Mouse (Mus musculus) MEL (cell line): ENCODE measurements around the gene Lsp1. TPM values are rescaled to one million over a fixed set of nuclear protein-coding genes. Genes with fewer than 3 reads are reported as not detected.

ENCODE experiments used
- DNase-seq: peaks from one replicate; pipeline ENCODE4 v3.0.0; 2011; ENCODE audit warnings: low read depth, low spot score
- H3K27ac ChIP-seq: 2 replicates; pipeline ENCODE4 v1.5.1; 2012; ENCODE audit warnings: low read depth, mild to moderate bottlenecking, control low read depth, low read length, moderate library complexity; ENCODE audit not compliant: control insufficient read depth
- H3K27me3 ChIP-seq, 2 experiments: fragments of 150-350 bp in 1 of 2; sonication (generic) in 1 of 2; 2 replicates each; pipeline ENCODE4 v1.6.1; 2012; ENCODE audit warnings: low read length in 2 of 2, mild to moderate bottlenecking in 2 of 2, improper control_type of control experiment in 1 of 2, moderate library complexity in 1 of 2; ENCODE audit not compliant: insufficient read depth in 2 of 2, control insufficient read depth in 1 of 2
- H3K36me3 ChIP-seq, 2 experiments: 2 replicates each; pipeline ENCODE4 v1.6.1; 2012 to 2014; ENCODE audit warnings: low read length in 2 of 2, improper control_type of control experiment in 1 of 2, inconsistent platforms in 1 of 2, mild to moderate bottlenecking in 1 of 2; ENCODE audit not compliant: insufficient read depth in 2 of 2, control insufficient read depth in 1 of 2
- H3K4me1 ChIP-seq, 2 experiments: fragments of 150-350 bp in 1 of 2; sonication (generic) in 1 of 2; 2 replicates each; pipeline ENCODE4 v1.6.1; 2012; ENCODE audit warnings: low read length in 2 of 2, improper control_type of control experiment in 1 of 2, mild to moderate bottlenecking in 1 of 2; ENCODE audit not compliant: insufficient read depth in 2 of 2, control insufficient read depth in 1 of 2
- H3K4me3 ChIP-seq, 2 experiments: fragments of 150-350 bp in 1 of 2; sonication (generic) in 1 of 2; 2 replicates each; pipeline ENCODE4 v1.5.1; 2012; ENCODE audit warnings: low read depth in 2 of 2, low read length in 2 of 2, mild to moderate bottlenecking in 2 of 2, moderate library complexity in 2 of 2, control low read depth in 1 of 2, improper control_type of control experiment in 1 of 2; ENCODE audit not compliant: control insufficient read depth in 1 of 2, insufficient read depth in 1 of 2
- H3K79me2 ChIP-seq: 2 replicates; pipeline ENCODE4 v1.6.1; 2012; ENCODE audit warnings: mild to moderate bottlenecking, low read length, moderate library complexity; ENCODE audit not compliant: control insufficient read depth, poor library complexity, insufficient read depth
- H3K9ac ChIP-seq: 2 replicates; pipeline ENCODE4 v1.6.1; 2012; ENCODE audit warnings: low read depth, mild to moderate bottlenecking, control low read depth, low read length, moderate library complexity; ENCODE audit not compliant: control insufficient read depth, poor library complexity, severe bottlenecking
- H3K9me3 ChIP-seq: fragments of 150-350 bp; sonication (generic); replicated peaks from 2 replicates; pipeline ENCODE4 v1.6.1; 2012; ENCODE audit warnings: mild to moderate bottlenecking, low read length, improper control_type of control experiment, moderate library complexity; ENCODE audit not compliant: insufficient read depth
- CHD1 ChIP-seq: IDR thresholded peaks from 2 replicates; pipeline ENCODE4 v1.6.1; 2012; ENCODE audit warnings: low read depth, mild to moderate bottlenecking, inconsistent platforms, low read length, improper control_type of control experiment
- CHD2 ChIP-seq: IDR thresholded peaks from 2 replicates; pipeline ENCODE4 v1.6.1; 2011; ENCODE audit warnings: low read length, improper control_type of control experiment
- GATA1 ChIP-seq: IDR thresholded peaks from 2 replicates; pipeline ENCODE4 v1.6.1; 2011; ENCODE audit warnings: low read depth, low read length, improper control_type of control experiment
- MAFK ChIP-seq: IDR thresholded peaks from 2 replicates; pipeline ENCODE4 v1.6.1; 2011; ENCODE audit warnings: low read depth, mild to moderate bottlenecking, low read length, improper control_type of control experiment, borderline replicate concordance
- MXI1 ChIP-seq: IDR thresholded peaks from 2 replicates; pipeline ENCODE4 v1.6.1; 2011; ENCODE audit warnings: mild to moderate bottlenecking, low read depth, low read length, improper control_type of control experiment
- MYB ChIP-seq: IDR thresholded peaks from 2 replicates; pipeline ENCODE4 v1.6.1; 2011; ENCODE audit warnings: mild to moderate bottlenecking, low read depth, low read length, improper control_type of control experiment
- MYC ChIP-seq: IDR thresholded peaks from 2 replicates; pipeline ENCODE4 v1.6.1; 2011; ENCODE audit warnings: low read depth, mild to moderate bottlenecking, low read length, improper control_type of control experiment, moderate library complexity
- NELFE ChIP-seq: IDR thresholded peaks from 2 replicates; pipeline ENCODE4 v1.6.1; 2011; ENCODE audit warnings: low read depth, low read length, improper control_type of control experiment
- NRF1 ChIP-seq: IDR thresholded peaks from 2 replicates; pipeline ENCODE4 v1.6.1; 2014; ENCODE audit warnings: low read depth, mild to moderate bottlenecking, inconsistent platforms, low read length, improper control_type of control experiment, moderate library complexity; ENCODE audit not compliant: poor library complexity, insufficient read depth, severe bottlenecking
- POLR2A ChIP-seq, 2 experiments: IDR thresholded peaks; 2 replicates each; pipeline ENCODE4 v1.6.1; 2011 to 2012; ENCODE audit warnings: low read length in 2 of 2, mild to moderate bottlenecking in 2 of 2, control low read depth in 1 of 2, improper control_type of control experiment in 1 of 2, low read depth in 1 of 2, moderate library complexity in 1 of 2; ENCODE audit not compliant: control insufficient read depth in 1 of 2, insufficient read depth in 1 of 2, poor library complexity in 1 of 2
- POLR2AphosphoS2 ChIP-seq: IDR thresholded peaks from 2 replicates; pipeline ENCODE4 v1.6.1; 2011; ENCODE audit warnings: low read length, improper control_type of control experiment
- TAL1 ChIP-seq: IDR thresholded peaks from 2 replicates; pipeline ENCODE4 v1.6.1; 2012; ENCODE audit warnings: mild to moderate bottlenecking, inconsistent platforms, low read length, moderate library complexity, mixed read lengths
- TBP ChIP-seq: IDR thresholded peaks from 2 replicates; pipeline ENCODE4 v1.8.0; 2011; ENCODE audit warnings: low read depth, low read length, improper control_type of control experiment
- UBTF ChIP-seq: IDR thresholded peaks from 2 replicates; pipeline ENCODE4 v1.6.1; 2012; ENCODE audit warnings: low read depth, mild to moderate bottlenecking, inconsistent platforms, low read length, improper control_type of control experiment, moderate library complexity, borderline replicate concordance; ENCODE audit not compliant: insufficient read depth
- USF1 ChIP-seq: IDR thresholded peaks from 2 replicates; pipeline ENCODE4 v1.6.1; 2014; ENCODE audit warnings: low read depth, mild to moderate bottlenecking, inconsistent platforms, low read length, improper control_type of control experiment, moderate library complexity
- ZC3H11A ChIP-seq: IDR thresholded peaks from 2 replicates; pipeline ENCODE4 v1.6.1; 2012; ENCODE audit warnings: low read depth, mild to moderate bottlenecking, inconsistent platforms, low read length, improper control_type of control experiment
- ZKSCAN1 ChIP-seq: IDR thresholded peaks from 2 replicates; pipeline ENCODE4 v1.6.1; 2012; ENCODE audit warnings: low read depth, mild to moderate bottlenecking, inconsistent platforms, low read length, improper control_type of control experiment, moderate library complexity
- ZNF384 ChIP-seq: IDR thresholded peaks from 2 replicates; pipeline ENCODE4 v1.6.1; 2012; ENCODE audit warnings: low read depth, mild to moderate bottlenecking, inconsistent platforms, low read length, improper control_type of control experiment
- polyA plus RNA-seq, 2 experiments: library from polyadenylated mRNA; stranded (reverse) in 1 of 2; unstranded in 1 of 2; fragments of >175 nt in 1 of 2; fragments of >200 nt in 1 of 2; gene quantifications; 2 replicates each; pipeline versions ENCODE4 v1.2.1 to v1.2.4; 2012; ENCODE audit warnings: low replicate concordance in 2 of 2, low read depth in 1 of 2; ENCODE audit not compliant: insufficient read length in 2 of 2, insufficient read depth in 1 of 2, missing spikeins in 1 of 2
- total RNA-seq: library from RNA; depleted of rRNA; stranded (reverse); fragments of 300-350 nt; gene quantifications from 2 replicates; pipeline ENCODE4 v1.2.3, GENCODE M21; 2012

The Lsp1 gene
- total and polyA plus RNA-seq, 3 experiments: not detected

DNA sequence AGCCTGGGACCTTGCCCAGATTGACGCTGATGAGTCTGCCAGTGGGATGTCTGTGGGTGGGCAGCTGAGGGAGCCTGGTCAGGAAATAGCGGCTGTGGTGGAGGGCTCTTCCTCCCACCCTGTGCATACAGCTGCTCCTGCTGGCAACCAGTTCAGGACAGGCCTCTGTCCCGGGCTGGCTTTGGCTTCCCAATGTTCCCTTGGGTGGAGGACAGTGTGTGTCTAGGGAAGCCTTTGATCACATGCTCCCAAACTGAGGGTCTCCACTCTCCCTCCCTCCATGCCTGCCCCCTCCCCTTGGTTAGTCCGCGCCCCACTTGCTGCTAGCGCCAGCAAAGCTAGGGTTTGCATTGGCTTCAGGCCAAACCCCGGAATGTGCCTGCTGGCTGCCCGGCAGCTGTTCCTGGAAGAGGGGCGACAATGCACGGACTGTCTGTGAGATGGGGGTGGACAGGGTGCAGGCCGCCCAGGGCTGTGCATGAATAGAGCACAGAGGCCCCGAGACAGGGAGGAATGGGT is 30.4 kb upstream of the Lsp1 start:
- no peak overlapping the region for H3K4me3 ChIP-seq
- H3K27me3 ChIP-seq: peaks cover 5 to 9% of the 10 kb centered on the region in 2 experiments; a peak in 3 of 4 replicates
- H3K4me1 ChIP-seq: no peaks in the 10 kb centered on the region
- DNase-seq: no peak
- no peak overlapping the region for H3K9ac ChIP-seq
- H3K9me3 ChIP-seq: no peaks in the 10 kb centered on the region
- no peak overlapping the region for H3K27ac ChIP-seq
- no peaks in the 10 kb centered on the region for H3K36me3 ChIP-seq
- no peaks in the 10 kb centered on the region for H3K79me2 ChIP-seq
- TF ChIP-seq TBP: no peak
- no peak for TF ChIP-seq ZC3H11A
- no peak for TF ChIP-seq ZKSCAN1
- no peak for TF ChIP-seq CHD2
- TF ChIP-seq NRF1: no peak
- no peak for TF ChIP-seq NELFE
- no peak for TF ChIP-seq MYB
- TF ChIP-seq UBTF: no peak
- TF ChIP-seq CHD1: no peak
- no peak for TF ChIP-seq USF1
- no peak for TF ChIP-seq GATA1
- TF ChIP-seq MXI1: no peak
- no peak for TF ChIP-seq MAFK
- TF ChIP-seq MYC: no peak
- TF ChIP-seq ZNF384: no peak
- TF ChIP-seq POLR2A (IDR thresholded peaks at IDR 0.05; ENCODE audit: control insufficient read depth in 1 of 2, insufficient read depth in 1 of 2, low read depth in 1 of 2, low read length in 2 of 2, poor library complexity in 1 of 2): no peak
- no peak for TF ChIP-seq POLR2AphosphoS2

DNA sequence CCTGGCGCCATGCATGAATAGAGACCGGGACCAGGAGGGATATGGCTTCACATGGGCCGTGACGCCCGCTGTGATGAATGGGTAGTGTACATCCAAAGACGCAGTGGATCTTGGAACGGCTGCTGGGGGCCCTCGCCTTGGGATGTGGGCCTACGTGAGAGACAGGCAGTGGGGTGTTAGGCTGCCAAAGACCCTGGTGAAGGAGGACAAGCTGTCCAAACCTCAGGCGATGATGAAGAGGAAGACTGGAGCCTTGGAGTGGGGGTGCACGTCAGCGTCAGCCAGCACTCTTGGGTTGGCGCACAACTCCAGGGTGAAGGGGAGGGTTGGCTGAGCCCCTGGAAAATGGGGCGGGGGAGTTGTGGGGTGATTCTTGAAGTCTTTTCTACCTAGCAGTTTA is 29.5 kb upstream of the Lsp1 start:
- Histone ChIP-seq H3K27me3 (peaks cover 5 to 9% of the 10 kb centered on the region in 2 experiments; a peak in 3 of 4 replicates), H3K9ac (no peak overlapping the region), H3K4me1 (no peaks in the 10 kb centered on the region), H3K79me2 (no peaks in the 10 kb centered on the region), H3K36me3 (no peaks in the 10 kb centered on the region), H3K27ac (no peak overlapping the region), H3K9me3 (no peaks in the 10 kb centered on the region), H3K4me3 (no peak overlapping the region)
- TF ChIP-seq TAL1: no peak
- DNase-seq: no peak
